Mouse (Mus musculus) erythroblast, embryonic 14.5 days (primary cell): ENCODE measurements around the gene Ltbp1. TPM values are rescaled to one million over a fixed set of nuclear protein-coding genes. Genes with fewer than 3 reads are reported as not detected.

Experiments used
- H3K27me3 ChIP-seq: 2 replicates; pipeline ENCODE4 v1.6.1; 2012; ENCODE audit warnings: inconsistent platforms; ENCODE audit not compliant: control insufficient read depth
- H3K36me3 ChIP-seq: 2 replicates; pipeline ENCODE4 v1.6.1; 2012; ENCODE audit warnings: mild to moderate bottlenecking, inconsistent platforms; ENCODE audit not compliant: control insufficient read depth
- H3K4me1 ChIP-seq: 2 replicates; pipeline ENCODE4 v1.6.1; 2012; ENCODE audit warnings: inconsistent platforms; ENCODE audit not compliant: control insufficient read depth
- H3K4me3 ChIP-seq: replicated peaks from 2 replicates; pipeline ENCODE3; 2012; ENCODE audit warnings: moderate library complexity, mild to moderate bottlenecking, inconsistent platforms
- H3K9me3 ChIP-seq: 2 replicates; pipeline ENCODE4 v1.6.1; 2012; ENCODE audit warnings: low read length, inconsistent platforms, mixed read lengths; ENCODE audit not compliant: control insufficient read depth
- GATA1 ChIP-seq: IDR thresholded peaks from 2 replicates; pipeline ENCODE4 v1.6.1; 2012; ENCODE audit warnings: low read length, inconsistent platforms, mixed read lengths
- TAL1 ChIP-seq: IDR thresholded peaks from 3 replicates; pipeline ENCODE4 v1.6.1; 2012; ENCODE audit warnings: low read length, inconsistent platforms, mixed read lengths
- polyA plus RNA-seq: library from polyadenylated mRNA; stranded (reverse); fragments of >175 nt; gene quantifications from 2 replicates; pipeline ENCODE4 v1.2.3, GENCODE M21; 2012

Ltbp1 gene
- polyA plus RNA-seq, 1 experiment: 0.06 TPM

GRCm38 (mm10) chr17:75110252-75111205 lies 105.2 kb downstream of the Ltbp1 start:
- no peak for TF ChIP-seq GATA1
- Histone ChIP-seq H3K4me3 (no peak overlapping the region), H3K4me1 (peaks cover 1% of the 10 kb centered on the region; the same call in 1 of the 2 replicates), H3K27me3 (no peaks in the 10 kb centered on the region), H3K36me3 (no peaks in the 10 kb centered on the region), H3K9me3 (no peaks in the 10 kb centered on the region)

GRCm38 (mm10) chr17:75115594-75115993 lies 110.2 kb downstream of the Ltbp1 start:
- H3K9me3 ChIP-seq: no peaks in the 10 kb centered on the region
- peaks cover 1% of the 10 kb centered on the region; the same call in 1 of the 2 replicates for H3K4me1 ChIP-seq
- H3K27me3 ChIP-seq: no peaks in the 10 kb centered on the region
- no peak for TF ChIP-seq GATA1
- no peak for TF ChIP-seq TAL1
- no peaks in the 10 kb centered on the region for H3K36me3 ChIP-seq
- H3K4me3 ChIP-seq: no peak overlapping the region

GRCm38 (mm10) chr17:75118896-75119295 lies 113.5 kb downstream of the Ltbp1 start:
- Histone ChIP-seq H3K9me3 (no peaks in the 10 kb centered on the region), H3K4me1 (no peaks in the 10 kb centered on the region), H3K36me3 (no peaks in the 10 kb centered on the region), H3K4me3 (no peak overlapping the region), H3K27me3 (no peaks in the 10 kb centered on the region)
- TF ChIP-seq TAL1 (no peak), GATA1 (no peak)

GRCm38 (mm10) chr17:75119422-75119821 lies 114.1 kb downstream of the Ltbp1 start:
- Histone ChIP-seq H3K36me3 (no peaks in the 10 kb centered on the region), H3K27me3 (no peaks in the 10 kb centered on the region), H3K9me3 (no peaks in the 10 kb centered on the region), H3K4me3 (no peak overlapping the region), H3K4me1 (no peaks in the 10 kb centered on the region)
- no peak for TF ChIP-seq GATA1
- TF ChIP-seq TAL1: no peak

- H3K36me3 ChIP-seq: no peaks in the 10 kb centered on the region
- no peaks in the 10 kb centered on the region for H3K4me1 ChIP-seq
- TF ChIP-seq GATA1 (no peak), TAL1 (no peak)
- H3K27me3 ChIP-seq: no peaks in the 10 kb centered on the region
- H3K9me3 ChIP-seq: no peaks in the 10 kb centered on the region
- H3K4me3 ChIP-seq: no peak overlapping the region
Observed at GRCm38 (mm10) chr17:75120071-75120470, 114.7 kb downstream of the Ltbp1 start.

- Histone ChIP-seq H3K4me3 (no peak overlapping the region), H3K4me1 (no peaks in the 10 kb centered on the region), H3K9me3 (no peaks in the 10 kb centered on the region), H3K36me3 (no peaks in the 10 kb centered on the region), H3K27me3 (no peaks in the 10 kb centered on the region)
- TF ChIP-seq GATA1: no peak
- no peak for TF ChIP-seq TAL1
Observed at GRCm38 (mm10) chr17:75122584-75123282, 117.4 kb downstream of the Ltbp1 start.

GRCm38 (mm10) chr17:75128337-75128935 lies 123.1 kb downstream of the Ltbp1 start:
- Histone ChIP-seq H3K4me1 (no peaks in the 10 kb centered on the region), H3K36me3 (no peaks in the 10 kb centered on the region), H3K27me3 (no peaks in the 10 kb centered on the region), H3K9me3 (no peaks in the 10 kb centered on the region), H3K4me3 (no peak overlapping the region)
- TF ChIP-seq TAL1: no peak
- TF ChIP-seq GATA1: no peak

- H3K4me1 ChIP-seq: peaks cover 2% of the 10 kb centered on the region; the same call in 1 of the 2 replicates
- H3K9me3 ChIP-seq: no peaks in the 10 kb centered on the region
- no peak overlapping the region for H3K4me3 ChIP-seq
- no peaks in the 10 kb centered on the region for H3K36me3 ChIP-seq
- TF ChIP-seq TAL1 (no peak), GATA1 (no peak)
- no peaks in the 10 kb centered on the region for H3K27me3 ChIP-seq
Observed at GRCm38 (mm10) chr17:75133983-75134382, 128.6 kb downstream of the Ltbp1 start.

GRCm38 (mm10) chr17:75139731-75140130 lies 134.4 kb downstream of the Ltbp1 start:
- Histone ChIP-seq H3K36me3 (no peaks in the 10 kb centered on the region), H3K4me1 (peaks cover 26% of the 10 kb centered on the region)
- TF ChIP-seq GATA1 (no peak), TAL1 (no peak)

More at GRCm38 (mm10) chr17:75139731-75140130, 134.4 kb downstream of the Ltbp1 start:
- Histone ChIP-seq H3K4me3 (no peak overlapping the region), H3K27me3 (no peaks in the 10 kb centered on the region), H3K9me3 (no peaks in the 10 kb centered on the region)
